Mouse (Mus musculus) stomach, postnatal 0 days (tissue): ENCODE data around the gene Rps28. TPM values are rescaled to one million over a fixed set of nuclear protein-coding genes. Genes with fewer than 3 reads are reported as not detected.

Experiments used
- ATAC-seq: fragments of 200-750 bp; cut with Nextera tagmentation; 2 replicates; pipeline ENCODE4 v1.8.0; 2017; ENCODE audit not compliant: low FRiP score, low TSS enrichment
- DNase-seq: peaks from one replicate; pipeline ENCODE4 v3.0.0-alpha.2; 2016; ENCODE audit warnings: low spot score
- H3K27ac ChIP-seq: fragments of 300-500 bp; sonication (generic); replicated peaks from 2 replicates; pipeline ENCODE4 v1.5.1; 2014; ENCODE audit warnings: mild to moderate bottlenecking, control low read depth
- H3K27me3 ChIP-seq: fragments of 300-500 bp; sonication (generic); 2 replicates; pipeline ENCODE4 v1.6.1; 2014; ENCODE audit warnings: low read length; ENCODE audit not compliant: control insufficient read depth, insufficient read depth
- H3K36me3 ChIP-seq: fragments of 300-500 bp; sonication (generic); 2 replicates; pipeline ENCODE4 v1.6.1; 2014; ENCODE audit warnings: low read length, mixed read lengths; ENCODE audit not compliant: control insufficient read depth, insufficient read depth
- H3K4me1 ChIP-seq: fragments of 300-500 bp; sonication (generic); replicated peaks from 2 replicates; pipeline ENCODE4 v1.6.1; 2014; ENCODE audit warnings: antibody characterized with exemption; ENCODE audit not compliant: control insufficient read depth, insufficient read depth
- H3K4me2 ChIP-seq: fragments of 300-500 bp; sonication (generic); replicated peaks from 2 replicates; pipeline ENCODE4 v1.6.1; 2014; ENCODE audit warnings: low read depth, mild to moderate bottlenecking, control low read depth, moderate library complexity
- H3K4me3 ChIP-seq: fragments of 300-500 bp; sonication (generic); 2 replicates; pipeline ENCODE4 v1.5.1; 2014; ENCODE audit warnings: low read depth, low read length, control low read depth
- H3K9ac ChIP-seq: fragments of 300-500 bp; sonication (generic); 2 replicates; pipeline ENCODE4 v1.6.1; 2014; ENCODE audit warnings: mild to moderate bottlenecking, low read length, control low read depth, mixed read lengths
- H3K9me3 ChIP-seq: fragments of 300-500 bp; sonication (generic); 2 replicates; pipeline ENCODE4 v1.6.1; 2016; ENCODE audit warnings: low read length; ENCODE audit not compliant: control insufficient read depth
- CTCF ChIP-seq: IDR thresholded peaks from 2 replicates; pipeline ENCODE4 v1.5.1; 2016; ENCODE audit warnings: antibody characterized with exemption, low read depth, mild to moderate bottlenecking, moderate library complexity
- EP300 ChIP-seq: optimal IDR thresholded peaks from 2 replicates; pipeline ENCODE3; 2016; ENCODE audit warnings: antibody characterized with exemption
- WGBS: fragments of 180-500 bp; shearing (Covaris S2); extraction: QIAGEN DNeasy Blood & Tissue Kit; methylation state at CpG from one replicate; pipeline ENCODE4 v1.1.7; 2014; 5-methylcytosine and 5-hydroxymethylcytosine counted together
- polyA plus RNA-seq: library from polyadenylated mRNA; unstranded; fragments of >200 nt; fragmentation: Nextera tagmentation; extraction: Ambion mirVana; gene quantifications from 2 replicates; pipeline ENCODE4 v1.2.1, GENCODE M21; 2015

Gene Rps28
- polyA plus RNA-seq, 1 experiment from 2014 or later, result 1,055 TPM

DNA sequence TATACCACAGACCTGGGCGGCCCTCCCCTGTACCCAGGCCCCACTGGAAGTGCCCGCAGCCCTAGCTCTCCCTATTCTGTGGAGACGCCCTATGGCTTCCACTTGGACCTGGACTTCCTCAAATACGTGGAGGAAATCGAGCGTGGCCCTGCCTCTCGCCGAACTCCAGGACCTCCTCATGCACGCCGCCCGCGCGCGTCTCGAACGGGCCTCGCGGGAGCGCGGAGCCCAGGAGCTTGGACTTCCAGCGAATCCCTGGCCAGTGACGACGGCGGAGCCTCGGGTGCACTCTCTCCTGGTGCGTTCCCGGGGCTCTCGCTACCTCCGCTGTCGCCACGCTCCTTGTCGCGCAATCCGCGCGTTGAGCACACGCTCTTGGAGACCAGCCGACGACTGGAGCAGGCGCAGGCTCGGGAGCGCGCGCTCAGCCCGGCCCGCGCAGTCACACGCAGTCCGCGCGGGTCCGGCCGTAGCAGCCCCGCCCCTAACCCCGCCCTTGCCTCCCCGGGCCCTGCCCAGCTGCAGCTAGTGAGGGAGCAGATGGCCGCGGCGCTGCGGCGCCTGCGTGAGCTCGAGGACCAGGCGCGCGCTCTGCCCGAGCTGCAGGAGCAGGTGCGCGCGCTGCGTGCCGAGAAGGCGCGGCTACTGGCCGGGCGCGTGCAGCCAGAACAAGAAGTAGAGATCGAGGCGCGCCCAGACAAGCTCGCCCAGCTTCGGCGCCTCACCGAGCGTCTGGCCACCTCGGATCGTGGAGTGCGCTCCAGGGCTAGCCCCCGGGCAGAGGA, 7.0 kb downstream of the Rps28 start:
- under 1% methylated on average over 85 of the region's 89 CpGs for WGBS
- Histone ChIP-seq H3K9ac (peak overlapping the region; percentile 72), H3K9me3 (no peaks in the 10 kb centered on the region), H3K27me3 (no peaks in the 10 kb centered on the region), H3K4me3 (peak overlapping the region; percentile 54), H3K27ac (peak overlapping the region; percentile 91), H3K4me2 (peak overlapping the region; percentile 88), H3K36me3 (peaks cover 13% of the 10 kb centered on the region; the same call in 1 of the 2 replicates), H3K4me1 (peaks cover 7% of the 10 kb centered on the region; the same call in 1 of the 2 replicates)
- DNase-seq, result peak; percentile 98
- ATAC-seq, result peak; percentile 98
- no peak for TF ChIP-seq CTCF
- TF ChIP-seq EP300, result no peak

DNA sequence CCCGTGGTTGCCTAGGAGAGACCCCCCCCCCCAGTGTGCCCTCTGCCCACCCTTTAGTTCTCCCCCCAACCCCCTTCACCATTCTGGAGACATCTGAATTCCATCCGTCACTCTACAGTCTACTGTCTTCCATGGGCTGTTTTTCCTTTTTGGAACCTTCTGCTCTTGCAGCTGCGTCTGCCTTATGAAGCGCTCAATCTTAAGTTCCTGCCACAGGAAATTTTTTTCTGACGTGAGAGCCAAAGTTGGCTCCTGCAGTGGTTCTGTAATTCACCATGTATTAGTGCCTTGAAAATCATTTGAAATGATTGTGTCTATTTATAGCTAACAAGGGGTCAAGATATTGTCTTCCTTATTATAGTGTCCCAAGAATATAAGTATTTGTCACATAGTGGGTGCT, 7.8 kb downstream of the Rps28 start:
- Histone ChIP-seq H3K4me3 (peak overlapping the region; percentile 54), H3K27me3 (no peaks in the 10 kb centered on the region), H3K4me1 (peaks cover 7% of the 10 kb centered on the region; the same call in 1 of the 2 replicates), H3K9ac (no peak overlapping the region), H3K36me3 (peaks cover 5% of the 10 kb centered on the region; the same call in 1 of the 2 replicates), H3K4me2 (peak overlapping the region; percentile 88), H3K27ac (peak overlapping the region; percentile 91), H3K9me3 (no peaks in the 10 kb centered on the region)
- ATAC-seq (no peak), DNase-seq (no peak)
- TF ChIP-seq EP300, result no peak
- no peak for TF ChIP-seq CTCF
- WGBS, result 50% methylated on average over 5 of the region's 5 CpGs

DNA sequence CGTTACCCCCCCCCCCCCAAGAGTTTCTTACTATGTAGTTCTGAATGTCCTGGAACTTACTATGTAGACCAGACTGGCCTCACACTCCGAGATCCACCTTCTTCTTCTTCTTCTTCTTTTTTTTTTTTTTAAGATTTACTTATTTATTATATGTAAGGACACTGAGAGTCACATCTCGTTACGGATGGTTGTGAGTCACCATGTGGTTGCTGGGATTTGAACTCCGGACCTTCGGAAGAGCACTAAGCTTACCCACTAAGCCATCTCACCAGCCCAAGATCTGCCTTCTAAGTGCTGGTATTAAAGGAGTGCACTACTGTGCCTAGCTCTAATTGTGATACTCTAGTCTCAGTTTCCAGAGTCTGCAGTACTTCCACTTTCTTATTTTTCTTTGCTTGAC, 9.0 kb downstream of the Rps28 start:
- no peak for ATAC-seq
- H3K9me3 ChIP-seq, result no peaks in the 10 kb centered on the region
- H3K4me1 ChIP-seq, result peaks cover 7% of the 10 kb centered on the region; the same call in 1 of the 2 replicates
- no peaks in the 10 kb centered on the region for H3K27me3 ChIP-seq
- no peak for DNase-seq
- no peak overlapping the region for H3K9ac ChIP-seq
- WGBS, result 88% methylated on average over 6 of the region's 6 CpGs
- H3K4me3 ChIP-seq, result no peak overlapping the region
- no peak overlapping the region for H3K4me2 ChIP-seq
- no peak for TF ChIP-seq EP300
- TF ChIP-seq CTCF, result no peak
- no peak overlapping the region for H3K27ac ChIP-seq
- H3K36me3 ChIP-seq, result peaks cover 2% of the 10 kb centered on the region; the same call in 1 of the 2 replicates

DNA sequence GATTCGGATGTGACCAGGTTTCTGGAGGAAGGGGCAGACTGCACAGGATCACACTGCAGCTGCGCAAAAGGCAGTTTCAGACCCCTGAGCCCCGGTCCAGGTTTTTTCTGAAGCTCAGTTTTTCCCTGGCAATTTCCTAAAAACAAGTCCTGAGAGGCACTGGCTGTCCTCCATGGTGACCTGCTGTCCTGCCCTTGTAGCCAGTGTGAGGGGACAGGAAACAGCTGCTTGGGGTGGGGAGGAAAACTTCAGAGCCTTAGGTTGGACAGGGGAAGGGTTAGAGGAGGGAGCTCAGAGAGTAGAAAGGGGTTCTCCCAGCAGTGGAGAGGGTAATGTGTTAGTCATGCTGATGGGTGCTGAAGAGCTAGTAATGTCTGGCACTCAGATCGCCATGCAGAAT, 11.4 kb downstream of the Rps28 start:
- Histone ChIP-seq H3K36me3 (no peaks in the 10 kb centered on the region), H3K9ac (no peak overlapping the region), H3K9me3 (no peaks in the 10 kb centered on the region), H3K4me1 (peaks cover 4% of the 10 kb centered on the region; the same call in 1 of the 2 replicates), H3K4me3 (no peak overlapping the region), H3K27me3 (no peaks in the 10 kb centered on the region), H3K4me2 (no peak overlapping the region), H3K27ac (peak overlapping the region; percentile 61; the same call in 1 of the 2 replicates)
- TF ChIP-seq EP300 (no peak), CTCF (no peak)
- ATAC-seq, result no peak
- DNase-seq, result no peak
- WGBS, result 59% methylated on average over 4 of the region's 4 CpGs

DNA sequence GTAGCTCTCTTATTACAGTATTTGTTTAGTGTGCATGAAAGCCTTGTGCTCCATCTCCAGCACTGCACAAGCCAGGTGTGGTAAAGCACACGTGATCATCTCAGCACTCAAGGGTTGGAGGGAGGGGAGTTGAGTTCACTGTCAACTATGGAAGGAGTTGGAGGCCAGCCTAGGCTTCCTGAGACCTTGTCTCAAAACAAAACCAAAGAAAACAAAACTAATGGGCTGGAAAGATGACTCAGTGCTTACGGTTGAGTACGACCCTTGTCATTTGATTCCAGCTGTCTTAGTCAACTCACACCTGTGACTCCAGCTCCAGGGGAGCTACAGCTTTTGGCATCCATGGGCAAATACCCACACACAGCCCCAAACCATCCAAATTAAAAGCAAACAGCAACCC, 11.9 kb downstream of the Rps28 start:
- DNase-seq, result no peak
- peak overlapping the region; percentile 61 for H3K27ac ChIP-seq

DNA sequence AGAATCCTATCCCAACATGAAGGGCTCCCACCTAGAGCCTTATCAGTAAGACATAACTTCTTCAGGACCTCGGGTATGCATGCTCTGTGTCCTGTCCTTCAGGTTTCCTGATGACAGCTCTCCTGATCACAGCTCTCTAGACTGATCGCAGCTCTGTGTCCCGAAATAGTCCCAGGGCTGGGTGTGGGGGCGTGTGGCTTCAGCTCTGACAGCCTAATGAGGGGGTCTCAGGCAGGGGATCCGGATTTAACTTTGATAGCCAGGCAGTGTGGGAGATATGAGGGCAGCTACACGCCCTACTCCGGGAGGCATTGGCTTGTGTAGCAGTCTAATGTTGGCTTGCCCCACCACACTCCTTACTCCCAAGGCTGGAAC, 13.2 kb downstream of the Rps28 start:
- Histone ChIP-seq H3K4me1 (no peaks in the 10 kb centered on the region), H3K27me3 (no peaks in the 10 kb centered on the region), H3K9ac (no peak overlapping the region), H3K4me2 (peak overlapping the region; percentile 82), H3K36me3 (no peaks in the 10 kb centered on the region), H3K9me3 (no peaks in the 10 kb centered on the region), H3K27ac (peak overlapping the region; percentile 56; the same call in 1 of the 2 replicates), H3K4me3 (peak overlapping the region; percentile 52)
- no peak for TF ChIP-seq CTCF
- TF ChIP-seq EP300, result no peak
- no peak for DNase-seq
- ATAC-seq, result no peak
- WGBS, result 21% methylated on average over 7 of the region's 7 CpGs

More for the DNA sequence above, 11.9 kb downstream of the Rps28 start:
- Histone ChIP-seq H3K27me3 (no peaks in the 10 kb centered on the region), H3K9me3 (no peaks in the 10 kb centered on the region), H3K4me3 (no peak overlapping the region), H3K4me1 (peaks cover 2% of the 10 kb centered on the region; the same call in 1 of the 2 replicates), H3K9ac (no peak overlapping the region), H3K4me2 (no peak overlapping the region), H3K36me3 (no peaks in the 10 kb centered on the region)
- 24% methylated on average over 3 of the region's 3 CpGs for WGBS
- ATAC-seq, result no peak
- TF ChIP-seq EP300 (no peak), CTCF (no peak)
